Mouse (Mus musculus) lung, postnatal 0 days (tissue): ENCODE measurements around the gene Ewsr1.

Experiments used
- CTCF ChIP-seq: IDR thresholded peaks from 2 replicates; pipeline ENCODE4 v1.5.1; 2016; ENCODE audit warnings: antibody characterized with exemption, mild to moderate bottlenecking
- EP300 ChIP-seq: IDR thresholded peaks from 2 replicates; pipeline ENCODE4 v1.6.1; 2016; ENCODE audit warnings: antibody characterized with exemption, mild to moderate bottlenecking, control low read depth

DNA sequence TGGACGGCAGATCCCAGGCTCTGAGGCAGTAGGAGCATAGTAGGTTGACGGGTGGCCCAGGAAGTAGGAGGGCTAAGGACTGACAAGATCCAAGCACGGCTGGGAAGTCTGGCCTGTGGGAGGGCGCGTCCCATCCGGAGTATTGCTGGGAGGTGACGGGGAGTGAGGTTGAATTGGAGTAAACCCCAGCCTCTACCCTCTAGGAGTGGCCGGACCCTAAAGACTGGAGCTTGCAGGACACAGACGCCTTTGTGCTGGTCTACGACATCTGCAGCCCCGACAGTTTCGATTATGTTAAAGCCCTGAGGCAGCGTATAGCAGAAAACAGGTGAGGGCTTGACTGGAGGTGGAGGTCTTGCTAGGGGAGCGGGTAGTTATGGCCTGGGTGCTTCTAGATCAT lies 39.8 kb downstream of the Ewsr1 start:
- TF ChIP-seq CTCF (no peak), EP300 (no peak)
